Mouse (Mus musculus) liver, embryonic 18 days (tissue): Measurements from ENCODE around the gene Rhox10. TPM values are rescaled to one million over a fixed set of nuclear protein-coding genes. Genes with fewer than 3 reads are reported as not detected.

Source experiments
- polyA plus RNA-seq: library from polyadenylated mRNA; depleted of rRNA; stranded (reverse); fragments of >200 nt; gene quantifications from 2 replicates; pipeline ENCODE4 v1.2.3, GENCODE M21; 2012; rRNA removed

Gene Rhox10
- not detected in 2 replicates for polyA plus RNA-seq

DNA sequence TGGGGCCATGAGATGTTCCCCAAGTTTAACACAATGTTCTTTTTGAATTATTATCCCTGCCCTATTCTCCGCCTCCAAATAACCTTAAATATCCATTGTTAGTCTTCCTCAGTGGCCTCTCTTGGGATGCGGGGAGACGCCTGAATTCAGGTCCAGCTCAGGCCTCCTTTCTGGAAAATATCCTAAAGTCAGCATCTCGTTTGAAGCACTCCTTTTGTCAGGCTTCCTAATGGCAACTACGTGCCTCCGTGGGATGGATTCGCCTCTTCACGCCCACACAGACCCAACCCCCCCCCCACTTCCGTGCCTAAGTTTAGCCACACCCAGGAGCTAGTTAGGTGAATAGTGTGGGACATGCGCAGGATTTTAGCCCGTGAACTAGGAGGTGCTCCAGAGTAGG lies at the start of gene Rhox10:
TSS of gene Rhox10 (plus strand) at position 301 of the 400 bp plus-strand sequence.

DNA sequence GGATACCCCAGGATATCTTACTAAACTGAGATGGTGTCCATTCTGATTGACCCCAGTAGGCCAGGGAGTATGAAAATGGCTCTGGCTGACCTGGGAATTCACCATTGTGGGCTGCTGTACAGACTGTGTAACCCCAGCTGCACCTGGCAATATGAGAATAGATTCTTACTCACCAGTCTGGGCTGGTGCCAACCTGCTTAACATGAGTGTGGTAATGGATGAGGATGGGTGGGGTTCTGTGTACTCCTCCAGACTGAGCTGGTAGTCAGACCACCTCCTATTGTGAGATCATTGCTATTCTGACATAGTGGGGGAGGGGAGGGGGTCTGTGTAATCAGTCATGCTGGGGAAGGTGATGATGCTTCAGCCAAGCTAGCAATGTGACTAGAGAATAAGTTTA lies 47.7 kb upstream of the Rhox10 start, which contains the start of gene Btg1-ps1:
TSS of gene Btg1-ps1 (minus strand) at position 219 of the 400 bp plus-strand sequence.

DNA sequence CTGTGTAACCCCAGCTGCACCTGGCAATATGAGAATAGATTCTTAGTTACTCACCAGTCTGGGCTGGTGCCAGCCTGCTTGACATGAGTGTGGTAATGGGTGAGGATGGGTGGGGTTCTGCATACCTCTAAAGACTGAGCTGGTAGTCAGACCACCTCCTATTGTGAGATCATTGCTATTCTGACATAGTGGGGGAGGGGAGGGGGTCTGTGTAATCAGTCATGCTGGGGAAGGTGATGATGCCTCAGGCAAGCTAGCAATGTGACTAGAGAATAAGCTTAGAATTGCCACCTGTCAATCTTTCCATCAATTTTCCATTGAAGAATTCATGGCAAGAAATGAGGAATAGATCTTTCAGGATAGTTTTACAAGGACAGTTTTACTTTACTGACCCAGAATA lies 23.3 kb upstream of the Rhox10 start, which contains the start of gene Btg1-ps2:
TSS of gene Btg1-ps2 (minus strand) at position 101 of the 400 bp plus-strand sequence.

DNA sequence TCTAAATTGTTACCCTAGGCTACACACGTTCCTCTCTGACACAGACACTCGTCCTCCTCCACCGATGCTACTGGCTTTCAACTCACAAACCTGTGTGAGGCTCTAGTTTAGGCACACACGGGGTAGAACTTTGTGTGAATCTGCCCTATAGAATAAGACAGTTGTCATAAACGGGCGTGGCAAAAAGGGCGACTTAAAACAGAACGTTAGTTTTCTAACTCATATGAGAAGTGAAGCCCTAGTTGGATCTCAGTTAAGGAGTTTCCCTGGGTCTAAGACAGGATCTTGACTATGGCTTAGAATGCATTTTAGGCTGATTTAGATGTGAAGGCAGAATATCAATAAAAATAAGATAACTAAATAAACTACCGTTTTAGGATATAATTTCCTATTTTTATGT lies 18.8 kb downstream of the Rhox10 start, which contains the start of gene Rhox11:
TSS of gene Rhox11 (minus strand) at position 101 of the 400 bp plus-strand sequence.

DNA sequence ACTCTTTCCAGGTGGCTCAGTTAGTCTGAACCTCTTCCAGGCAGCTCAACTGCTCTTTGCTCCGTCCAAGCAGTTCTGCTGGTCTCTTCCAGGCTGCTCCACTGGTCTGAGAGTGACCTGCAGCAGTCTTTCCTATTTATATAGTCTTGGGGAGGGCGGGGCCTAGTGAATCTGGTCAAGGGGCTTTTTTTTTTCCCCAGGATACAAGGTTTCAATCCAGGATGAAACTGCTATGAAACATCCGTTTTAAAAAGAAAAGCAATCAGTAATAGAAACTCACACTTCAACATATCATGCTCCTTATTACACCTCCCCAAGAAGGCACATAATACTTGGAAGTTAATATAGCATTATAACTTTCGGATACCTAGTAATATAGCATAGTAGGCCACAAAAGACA lies 44.5 kb downstream of the Rhox10 start, which contains the start of gene Rhox12:
TSS of gene Rhox12 (minus strand) at position 101 of the 400 bp plus-strand sequence.

DNA sequence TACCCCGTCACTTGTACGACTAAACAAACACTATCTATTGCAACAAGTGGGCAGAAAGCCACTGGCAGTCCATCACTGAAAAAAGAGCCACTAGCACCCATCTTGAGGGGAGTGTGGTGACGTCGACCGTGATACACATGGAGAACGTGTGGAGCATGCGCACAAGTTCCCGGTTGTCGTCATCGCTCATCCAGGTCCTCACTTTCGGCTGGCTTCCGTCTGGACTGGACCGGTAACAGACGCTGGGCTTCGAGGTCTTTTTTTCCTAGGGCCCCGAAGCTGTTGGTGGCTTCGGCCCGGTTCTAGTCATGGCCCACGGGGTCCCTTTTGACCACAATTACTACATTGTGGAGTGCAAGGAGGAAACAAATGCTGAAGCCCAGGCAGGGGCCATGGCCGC lies 54.7 kb downstream of the Rhox10 start, which contains the start of gene Rhox13:
TSS of gene Rhox13 (plus strand) at position 238 of the 400 bp plus-strand sequence.

Other genes with a start within 250 kb of the Rhox10 start
- gene Rhox6, start 239.6 kb upstream of the Rhox10 start, polyA plus RNA-seq: 0.03 TPM in 1 of 2 replicates, not detected in the other
- not detected in 2 replicates for gene Rhox7a, start 234.8 kb upstream of the Rhox10 start, polyA plus RNA-seq
- not detected in 2 replicates for gene Rhox8, start 187.5 kb upstream of the Rhox10 start, polyA plus RNA-seq
- not detected in 2 replicates for gene Rhox7b, start 169.2 kb upstream of the Rhox10 start, polyA plus RNA-seq
- gene Rhox9, start 164.7 kb upstream of the Rhox10 start, polyA plus RNA-seq: not detected in 2 replicates
- not detected in 2 replicates for gene Btg1-ps1, start 47.7 kb upstream of the Rhox10 start, polyA plus RNA-seq
- not detected in 2 replicates for gene Btg1-ps2, start 23.4 kb upstream of the Rhox10 start, polyA plus RNA-seq
- gene Rhox11, start 18.7 kb downstream of the Rhox10 start, polyA plus RNA-seq: not detected in 2 replicates
- gene Rhox12, start 44.4 kb downstream of the Rhox10 start, polyA plus RNA-seq: not detected in 2 replicates
- not detected in 2 replicates for gene Rhox13, start 54.7 kb downstream of the Rhox10 start, polyA plus RNA-seq
- gene Zbtb33, start 123.3 kb downstream of the Rhox10 start, polyA plus RNA-seq: 2.4 and 2.6 TPM in 2 replicates
- 1.1 TPM in 2 replicates for gene Tmem255a, start 186.0 kb downstream of the Rhox10 start, polyA plus RNA-seq
- gene Atp1b4, start 249.7 kb downstream of the Rhox10 start, polyA plus RNA-seq: 0.04 TPM in 1 of 2 replicates, not detected in the other